Mouse (Mus musculus): ENCODE measurements around the gene Enc1.

DNA sequence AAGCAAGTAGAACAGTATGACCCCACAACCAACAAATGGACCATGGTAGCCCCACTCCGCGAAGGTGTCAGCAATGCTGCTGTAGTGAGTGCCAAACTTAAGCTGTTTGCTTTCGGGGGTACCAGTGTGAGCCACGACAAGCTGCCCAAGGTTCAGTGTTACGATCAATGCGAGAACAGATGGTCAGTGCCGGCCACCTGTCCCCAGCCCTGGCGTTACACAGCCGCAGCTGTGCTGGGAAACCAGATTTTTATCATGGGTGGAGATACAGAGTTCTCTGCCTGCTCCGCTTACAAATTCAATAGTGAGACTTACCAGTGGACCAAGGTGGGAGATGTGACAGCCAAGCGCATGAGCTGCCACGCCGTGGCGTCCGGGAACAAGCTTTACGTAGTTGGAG is 5.3 kb downstream of the Enc1 start:
- TF ChIP-seq ZNF384 (IDR thresholded peaks at IDR 0.05; ENCODE audit: low read depth, low read length): no peak
- TF ChIP-seq MAFK (IDR thresholded peaks at IDR 0.05; ENCODE audit: insufficient read depth, low read depth, low read length): no peak

Measured in ES-E14 (cell line).